Mouse (Mus musculus): ENCODE measurements around the gene Vwa1.

Gene Vwa1

GRCm38 (mm10) chr4:155780895-155781294 is 6.4 kb upstream of the Vwa1 start:
- DNase-seq (ENCODE audit: low read depth, low spot score): no peak

- no peak for DNase-seq (ENCODE audit: low read depth, low spot score)
Observed at GRCm38 (mm10) chr4:155779498-155779897, 5.0 kb upstream of the Vwa1 start.

GRCm38 (mm10) chr4:155777816-155778215 is 3.3 kb upstream of the Vwa1 start:
- DNase-seq (ENCODE audit: low read depth, low spot score): no peak

GRCm38 (mm10) chr4:155776704-155777335 is 2.3 kb upstream of the Vwa1 start:
- no peak for DNase-seq (ENCODE audit: low read depth, low spot score)

GRCm38 (mm10) chr4:155775855-155776254 is 1.4 kb upstream of the Vwa1 start:
- no peak for DNase-seq (ENCODE audit: low read depth, low spot score)

- peak; percentile 49 for DNase-seq (ENCODE audit: low read depth, low spot score)
Observed at GRCm38 (mm10) chr4:155774971-155775740, 658 bp upstream of the Vwa1 start.

GRCm38 (mm10) chr4:155773335-155774078 is 991 bp downstream of the Vwa1 start:
- no peak for DNase-seq (ENCODE audit: low read depth, low spot score)

- no peak for DNase-seq (ENCODE audit: low read depth, low spot score)
Observed at GRCm38 (mm10) chr4:155772786-155773185, 1.7 kb downstream of the Vwa1 start.

- DNase-seq (ENCODE audit: low read depth, low spot score): no peak
Observed at GRCm38 (mm10) chr4:155771706-155772105, 2.8 kb downstream of the Vwa1 start.

GRCm38 (mm10) chr4:155770626-155771025 is 3.9 kb downstream of the Vwa1 start:
- no peak for DNase-seq (ENCODE audit: low read depth, low spot score)

- DNase-seq (ENCODE audit: low read depth, low spot score): peak; percentile 81
Observed at GRCm38 (mm10) chr4:155769880-155770512, 4.5 kb downstream of the Vwa1 start.

- DNase-seq (ENCODE audit: low read depth, low spot score): no peak
Observed at GRCm38 (mm10) chr4:155769496-155769879, 5.0 kb downstream of the Vwa1 start.

- DNase-seq (ENCODE audit: low read depth, low spot score): no peak
Observed at GRCm38 (mm10) chr4:155762357-155762756, 12.1 kb downstream of the Vwa1 start.

GRCm38 (mm10) chr4:155761356-155762099 is 13.0 kb downstream of the Vwa1 start:
- peak; percentile 46 for DNase-seq (ENCODE audit: low read depth, low spot score)

- DNase-seq (ENCODE audit: low read depth, low spot score): peak; percentile 98
Observed at GRCm38 (mm10) chr4:155760613-155761355, 13.7 kb downstream of the Vwa1 start, which contains the start of gene Atad3a. Gene Atad3a, minus strand, starts transcription at chr4:155761093.

- peak; percentile 72 for DNase-seq (ENCODE audit: low read depth, low spot score)
Observed at GRCm38 (mm10) chr4:155759862-155760612, 14.5 kb downstream of the Vwa1 start.

- DNase-seq (ENCODE audit: low read depth, low spot score): no peak
Observed at GRCm38 (mm10) chr4:155757011-155757410, 17.5 kb downstream of the Vwa1 start.

GRCm38 (mm10) chr4:155746575-155747490 is 27.7 kb downstream of the Vwa1 start:
- DNase-seq (ENCODE audit: low read depth, low spot score): no peak
